12 mouse cellular contexts compared by ENCODE assay signal in the genomic region with DNA sequence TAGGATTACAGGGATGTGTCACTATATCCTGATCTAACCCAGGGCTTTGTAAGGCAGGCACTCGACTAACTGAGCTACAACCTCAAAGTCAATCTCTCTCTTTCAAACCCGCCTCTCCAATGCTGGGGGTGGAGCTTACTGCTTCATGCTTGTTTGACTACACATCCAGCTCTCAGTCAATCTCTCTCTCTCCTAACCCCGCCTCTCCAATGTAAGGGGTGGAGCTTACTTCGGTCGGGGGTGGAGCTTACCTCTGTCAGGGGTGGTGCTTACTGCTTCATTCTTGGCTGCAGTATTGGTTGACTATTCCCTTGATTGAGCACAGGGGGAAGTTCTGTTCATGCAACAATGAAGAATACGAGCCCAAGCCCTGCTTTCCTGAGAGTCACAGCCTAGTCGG. TPM values are rescaled to one million over a fixed set of nuclear protein-coding genes. Genes with fewer than 3 reads are reported as not detected.
A peak's percentile ranks its signal among the peaks of the same experiment; 100 is the strongest.
DNase-seq lines count a peak whose midpoint lies in the region; ATAC-seq lines count a peak whose summit lies in the region.
"Had no signal": no experiment of that assay in that cellular context is flagged by ENCODE, and none has a peak within 500 bp of the region (broad histone marks: within the 10 kb centered on the region; RNA-seq: fewer than 3 reads in every experiment).

No protein-coding gene starts in this region.

- H3K4me1 ChIP-seq in neural tube, embryonic 15.5 days = peaks cover 22% of the 10 kb centered on the region
- H3K4me1 ChIP-seq in hindbrain, embryonic 13.5 days (replicated peaks) = peaks cover 18% of the 10 kb centered on the region

- no peaks in the 10 kb centered on the region for H3K36me3 ChIP-seq in neural tube, embryonic 15.5 days
- H3K36me3 ChIP-seq in hindbrain, embryonic 13.5 days = no peaks in the 10 kb centered on the region
- H3K36me3 ChIP-seq: embryonic facial prominence, embryonic 15.5 days had no signal

- H3K27ac ChIP-seq in neural tube, embryonic 15.5 days (replicated peaks) = no peak overlapping the region
- no peak overlapping the region for H3K27ac ChIP-seq in hindbrain, embryonic 13.5 days
- H3K27ac ChIP-seq: embryonic facial prominence, embryonic 15.5 days had no signal

- DNase-seq in retina, postnatal 1 day = peak; percentile 41
- DNase-seq in retina, embryonic 14.5 days (ENCODE audit: low spot score) = no peak
- peak; percentile 60 for DNase-seq in c-Kit-positive CD71-positive TER-119-negative erythroid progenitor cells, embryonic 14.5 days (ENCODE audit: low read depth)
- peak; percentile 34 for DNase-seq in kidney, postnatal 10 days
- DNase-seq in spleen, postnatal 36 days (ENCODE audit: low spot score in 2 of 2) = peak; percentile 56 to 68
- no peak for DNase-seq in right cerebral cortex, adult 2 months (ENCODE audit: low spot score in 2 of 2)
- DNase-seq: adrenal gland, postnatal 10 days had no signal

- WGBS in neural tube, embryonic 15.5 days = 53% methylated on average over 7 of the region's 7 CpGs
- 53% methylated on average over 7 of the region's 7 CpGs for WGBS in hindbrain, embryonic 13.5 days

- H3K9ac ChIP-seq in neural tube, embryonic 15.5 days (replicated peaks) = no peak overlapping the region
- no peak overlapping the region for H3K9ac ChIP-seq in hindbrain, embryonic 13.5 days
- H3K9ac ChIP-seq: embryonic facial prominence, embryonic 15.5 days had no signal

- H3K9me3 ChIP-seq in neural tube, embryonic 15.5 days (replicated peaks) = no peaks in the 10 kb centered on the region
- no peaks in the 10 kb centered on the region for H3K9me3 ChIP-seq in hindbrain, embryonic 13.5 days
- H3K9me3 ChIP-seq: embryonic facial prominence, embryonic 15.5 days had no signal

- ATAC-seq in neural tube, embryonic 15.5 days (ENCODE audit: low FRiP score) = no peak
- no peak for ATAC-seq in hindbrain, embryonic 13.5 days (ENCODE audit: low FRiP score)

- H3K4me3 ChIP-seq in neural tube, embryonic 15.5 days (replicated peaks) = no peak overlapping the region
- H3K4me3 ChIP-seq in hindbrain, embryonic 13.5 days = no peak overlapping the region
- H3K4me3 ChIP-seq: embryonic facial prominence, embryonic 15.5 days; myocyte had no signal

- H3K4me2 ChIP-seq in neural tube, embryonic 15.5 days = no peak overlapping the region
- no peak overlapping the region for H3K4me2 ChIP-seq in hindbrain, embryonic 13.5 days
- H3K4me2 ChIP-seq: embryonic facial prominence, embryonic 15.5 days had no signal

- H3K27me3 ChIP-seq in neural tube, embryonic 15.5 days (replicated peaks) = no peaks in the 10 kb centered on the region
- no peaks in the 10 kb centered on the region for H3K27me3 ChIP-seq in hindbrain, embryonic 13.5 days
- H3K27me3 ChIP-seq: embryonic facial prominence, embryonic 15.5 days had no signal

RNA-seq across cellular contexts. Expression of a gene that starts 10.8 kb away (rescaled TPM):
- 26.6 and 27.3 TPM in 2 replicates for polyA plus RNA-seq in neural tube, embryonic 15.5 days (2015; fragmentation: Nextera tagmentation; extraction: Ambion mirVana)
- 35.9 and 36.7 TPM in 2 replicates for polyA plus RNA-seq in hindbrain, embryonic 13.5 days (2015; fragmentation: Nextera tagmentation; extraction: Ambion mirVana)

RNA-seq across cellular contexts. Expression of a gene that starts 14.5 kb away (rescaled TPM):
- polyA plus RNA-seq in neural tube, embryonic 15.5 days (2015; fragmentation: Nextera tagmentation; extraction: Ambion mirVana) = not detected in 2 replicates
- polyA plus RNA-seq in hindbrain, embryonic 13.5 days (2015; fragmentation: Nextera tagmentation; extraction: Ambion mirVana) = not detected in 2 replicates
- polyA plus RNA-seq: embryonic facial prominence, embryonic 15.5 days; myocyte; stomach, embryonic 16.5 days had no signal

RNA-seq across cellular contexts. Expression of a gene that starts 32.1 kb away (rescaled TPM):
- 19.3 and 22.5 TPM in 2 replicates for polyA plus RNA-seq in neural tube, embryonic 15.5 days (2015; fragmentation: Nextera tagmentation; extraction: Ambion mirVana)
- polyA plus RNA-seq in hindbrain, embryonic 13.5 days (2015; fragmentation: Nextera tagmentation; extraction: Ambion mirVana) = 20.8 and 21.5 TPM in 2 replicates

Comparison
In these comparisons a context has a peak if more than half of its experiments do, and no peak if none do; other contexts are left out.
1. DNase-seq: peak in retina, postnatal 1 day (single experiment), c-Kit-positive CD71-positive TER-119-negative erythroid progenitor cells, embryonic 14.5 days (single experiment), kidney, postnatal 10 days (single experiment) and spleen, postnatal 36 days (2 of 2); none in retina, embryonic 14.5 days (single experiment) and right cerebral cortex, adult 2 months (0 of 2).